Mouse (Mus musculus) E14TG2a.4 (cell line): ENCODE measurements around the gene Yjefn3.

Experiments
- CTCF ChIP-seq: conservative IDR thresholded peaks from 2 replicates; pipeline ENCODE4 v1.5.1; 2014; ENCODE audit warnings: low read length
- NANOG ChIP-seq: IDR thresholded peaks from 2 replicates; pipeline ENCODE4 v1.6.1; 2014; ENCODE audit warnings: borderline replicate concordance, low read length, mixed read lengths

DNA sequence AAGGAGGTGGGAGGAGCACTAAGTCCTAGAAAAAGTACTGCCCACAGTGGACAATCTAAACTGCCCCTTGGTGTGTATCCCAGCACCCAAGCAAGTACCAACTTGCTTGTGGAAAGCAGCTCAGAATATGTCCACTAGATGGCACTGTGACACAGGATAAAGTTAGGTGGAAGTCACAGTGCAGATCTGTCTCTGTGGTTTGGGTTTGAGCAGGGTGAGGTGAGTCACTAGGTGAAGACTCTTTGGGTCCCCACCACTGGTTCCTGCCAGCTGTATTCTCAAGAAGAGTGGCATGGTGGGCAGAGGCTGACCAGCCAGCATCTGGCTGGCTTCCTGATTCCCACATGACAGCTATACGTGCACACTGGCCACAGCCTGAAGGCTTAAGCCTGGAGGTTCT, 16.5 kb upstream of the Yjefn3 start:
- peak; percentile 78 for TF ChIP-seq CTCF
- TF ChIP-seq NANOG: no peak
